Mouse (Mus musculus): ENCODE measurements around the gene Ces1a.

GRCm38 (mm10) chr8:93038831-93039230 is 9.2 kb downstream of the Ces1a start:
- TF ChIP-seq CTCF (conservative IDR thresholded peaks at IDR 0.05; ENCODE audit: low read length) (no peak), POU5F1 (IDR thresholded peaks at IDR 0.05; ENCODE audit: borderline replicate concordance, low read length) (no peak)
